ENCODE assay signal across 26 mouse cellular contexts in the genomic region with DNA sequence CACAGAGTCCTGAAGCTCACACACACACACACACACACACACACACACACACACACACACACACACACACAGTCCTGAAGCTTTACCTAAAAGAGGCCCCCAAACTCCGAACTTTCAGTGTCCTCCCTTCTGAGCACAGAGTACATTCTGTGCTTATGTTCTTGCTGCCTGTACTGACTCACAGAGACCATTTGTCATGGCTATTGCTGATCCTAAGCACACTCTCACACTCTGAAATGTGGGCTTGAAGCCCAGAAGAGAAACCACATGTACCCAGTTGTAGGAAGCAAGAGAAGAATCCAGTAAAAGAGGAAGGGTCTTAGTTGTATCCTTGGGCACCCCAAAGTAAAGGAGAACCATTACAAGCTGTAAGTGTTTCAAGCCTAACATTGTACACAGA. TPM values are rescaled to one million over a fixed set of nuclear protein-coding genes. Genes with fewer than 3 reads are reported as not detected.
DNase-seq lines count a peak whose midpoint lies in the region; ATAC-seq and TF ChIP-seq lines count a peak whose summit lies in the region.
"Had no signal": no experiment of that assay in that cellular context is flagged by ENCODE, and none has a peak within 500 bp of the region (broad histone marks: within the 10 kb centered on the region; RNA-seq: fewer than 3 reads in every experiment).

No protein-coding gene starts in this region.

- DNase-seq in lung, postnatal 0 days (ENCODE audit: low spot score), result peak; percentile 30
- no peak for DNase-seq in lung, postnatal 10 days
- peak; percentile 6 for DNase-seq in NIH3T3 (ENCODE audit: low read depth)
- no peak for DNase-seq in left cerebral cortex, adult 2 months (ENCODE audit: extremely low spot score in 1 of 2, low spot score in 2 of 2)
- no peak for DNase-seq in frontal cortex, postnatal 25 days (ENCODE audit: low spot score in 2 of 2)
- DNase-seq: cerebellum, adult 11-12 months; cerebellum, postnatal 10 days; forebrain, postnatal 0 days; gastrocnemius, postnatal 36 days; heart, postnatal 4 days; kidney, adult 11 months; kidney, postnatal 36 days; layer of hippocampus, adult 9-11 months; thymus, postnatal 25 days had no signal

- intact Hi-C loops in left cerebral cortex, adult 2 months (cut with DNase I), result no loop called here

- no peak overlapping the region for H3K4me2 ChIP-seq in lung, postnatal 0 days (replicated peaks; ENCODE audit: low read depth, low read length)
- H3K4me2 ChIP-seq in intestine, embryonic 15.5 days (replicated peaks), result no peak overlapping the region
- H3K4me2 ChIP-seq: heart, embryonic 15.5 days; hindbrain, embryonic 15.5 days; kidney, embryonic 15.5 days; lung, embryonic 15.5 days had no signal

- no peak for TF ChIP-seq CTCF in lung, postnatal 0 days (IDR thresholded peaks at IDR 0.05)
- TF ChIP-seq CTCF in left cerebral cortex, adult 2 months (IDR thresholded peaks at IDR 0.05), result no peak

- no peak for TF ChIP-seq EP300 in lung, postnatal 0 days (IDR thresholded peaks at IDR 0.05)

- no peaks in the 10 kb centered on the region for H3K4me1 ChIP-seq in lung, postnatal 0 days (ENCODE audit: insufficient read depth, low read depth, low read length)
- no peaks in the 10 kb centered on the region for H3K4me1 ChIP-seq in intestine, embryonic 15.5 days (replicated peaks)
- H3K4me1 ChIP-seq: heart, embryonic 15.5 days; hindbrain, embryonic 15.5 days; kidney, embryonic 15.5 days; lung, embryonic 15.5 days; midbrain, embryonic 10.5 days had no signal

- H3K36me3 ChIP-seq in lung, postnatal 0 days (ENCODE audit: insufficient read depth, low read length), result no peaks in the 10 kb centered on the region
- no peaks in the 10 kb centered on the region for H3K36me3 ChIP-seq in intestine, embryonic 15.5 days
- H3K36me3 ChIP-seq: embryonic facial prominence, embryonic 10.5 days; heart, embryonic 15.5 days; hindbrain, embryonic 15.5 days; kidney, embryonic 15.5 days; lung, embryonic 15.5 days; midbrain, embryonic 10.5 days had no signal

- no peak overlapping the region for H3K27ac ChIP-seq in lung, postnatal 0 days (ENCODE audit: low read length)
- no peak overlapping the region for H3K27ac ChIP-seq in left cerebral cortex, adult 2 months
- H3K27ac ChIP-seq in intestine, embryonic 15.5 days, result no peak overlapping the region
- H3K27ac ChIP-seq: embryonic facial prominence, embryonic 10.5 days; heart, embryonic 15.5 days; hindbrain, embryonic 15.5 days; kidney, embryonic 15.5 days; liver, embryonic 14.5 days; lung, embryonic 15.5 days; macrophage; midbrain, embryonic 10.5 days had no signal

- H3K9me3 ChIP-seq in lung, postnatal 0 days (ENCODE audit: low read length), result no peaks in the 10 kb centered on the region
- no peaks in the 10 kb centered on the region for H3K9me3 ChIP-seq in intestine, embryonic 15.5 days
- H3K9me3 ChIP-seq: embryonic facial prominence, embryonic 10.5 days; heart, embryonic 15.5 days; hindbrain, embryonic 15.5 days; kidney, embryonic 15.5 days; lung, embryonic 15.5 days; midbrain, embryonic 10.5 days had no signal

- H3K27me3 ChIP-seq in lung, postnatal 0 days (replicated peaks; ENCODE audit: insufficient read depth, low read length), result no peaks in the 10 kb centered on the region
- H3K27me3 ChIP-seq in intestine, embryonic 15.5 days (replicated peaks), result no peaks in the 10 kb centered on the region
- H3K27me3 ChIP-seq: heart, embryonic 15.5 days; hindbrain, embryonic 15.5 days; kidney, embryonic 15.5 days; lung, embryonic 15.5 days had no signal

- 71% methylated on average over 1 of the region's 1 CpGs for WGBS in lung, postnatal 0 days
- WGBS in intestine, embryonic 15.5 days, result 55% methylated on average over 1 of the region's 1 CpGs

- H3K9ac ChIP-seq in lung, postnatal 0 days (replicated peaks; ENCODE audit: low read depth), result no peak overlapping the region
- H3K9ac ChIP-seq in intestine, embryonic 15.5 days, result no peak overlapping the region
- H3K9ac ChIP-seq: forebrain, postnatal 0 days; heart, embryonic 15.5 days; hindbrain, embryonic 15.5 days; kidney, embryonic 15.5 days; liver, embryonic 14.5 days; lung, embryonic 15.5 days had no signal

- ATAC-seq in lung, postnatal 0 days, result peak; percentile 66
- 0 out of 4 replicates have a peak, but pooled peaks have one; percentile 5 to 42 for ATAC-seq in hematopoietic stem cell, adult 5-6 weeks (replicated peaks in 1 of 2; ENCODE audit: insufficient read depth in 1 of 2, low FRiP score in 2 of 2, low TSS enrichment in 1 of 2, low read depth in 1 of 2, poor library complexity in 2 of 2, severe bottlenecking in 2 of 2)
- no peak for ATAC-seq in intestine, embryonic 15.5 days
- ATAC-seq: forebrain, postnatal 0 days; Patski had no signal

- no peak overlapping the region for H3K4me3 ChIP-seq in lung, postnatal 0 days (ENCODE audit: low read depth, low read length)
- H3K4me3 ChIP-seq in left cerebral cortex, adult 2 months, result no peak overlapping the region
- H3K4me3 ChIP-seq in intestine, embryonic 15.5 days (replicated peaks), result no peak overlapping the region
- H3K4me3 ChIP-seq: embryonic facial prominence, embryonic 10.5 days; heart, embryonic 15.5 days; hindbrain, embryonic 15.5 days; kidney, embryonic 15.5 days; lung, embryonic 15.5 days; midbrain, embryonic 10.5 days had no signal

RNA-seq across cellular contexts. Expression of a gene that starts 14.9 kb away (rescaled TPM):
- 2.1 and 3.0 TPM in 2 replicates for polyA plus RNA-seq in lung, postnatal 0 days (2015; fragmentation: Nextera tagmentation; extraction: Ambion mirVana)
- 6.2 and 8.3 TPM in 2 replicates for total RNA-seq in hematopoietic stem cell, adult 5-6 weeks (2017)
- 1 to 10 TPM; 1.4 to 2.0 TPM for total RNA-seq in left cerebral cortex, adult 2 months (2021)
- polyA plus RNA-seq in intestine, embryonic 15.5 days (2015; fragmentation: Nextera tagmentation; extraction: Ambion mirVana), result 1.6 and 2.0 TPM in 2 replicates

RNA-seq across cellular contexts. Expression of a gene that starts 58.5 kb away (rescaled TPM):
- polyA plus RNA-seq in lung, postnatal 0 days (2015; fragmentation: Nextera tagmentation; extraction: Ambion mirVana), result 9.6 and 11.4 TPM in 2 replicates
- not detected in 2 replicates for total RNA-seq in hematopoietic stem cell, adult 5-6 weeks (2017)
- 1 to 10 TPM in 1 of 2 experiments, under 1 TPM in 1; 0.36 to 1.1 TPM for total RNA-seq in left cerebral cortex, adult 2 months (2021)
- polyA plus RNA-seq in intestine, embryonic 15.5 days (2015; fragmentation: Nextera tagmentation; extraction: Ambion mirVana), result 1.7 and 2.7 TPM in 2 replicates
- total RNA-seq: gastrocnemius, postnatal 36 days; neutrophil, adult 5-6 weeks had no signal
- polyA plus RNA-seq: macrophage, Patski had no signal

Comparison
In these comparisons a context has a peak if more than half of its experiments do, and no peak if none do; other contexts are left out.
1. DNase-seq: peak in lung, postnatal 0 days (single experiment) and NIH3T3 (single experiment); none in lung, postnatal 10 days (single experiment), left cerebral cortex, adult 2 months (0 of 2) and frontal cortex, postnatal 25 days (0 of 2).